Mouse (Mus musculus): Measurements from ENCODE around the gene Ipo11. TPM values are rescaled to one million over a fixed set of nuclear protein-coding genes. Genes with fewer than 3 reads are reported as not detected.
"Not testable (repeated sequence)": the region's sequence is repeated elsewhere in the genome, so short reads cannot be mapped to it uniquely, and the experiment has no call there.

Gene Ipo11
- total RNA-seq (2021) = 10 to 100 TPM; 36.4 to 41.3 TPM

- DNase-seq = peak; percentile 93
Observed at GRCm38 (mm10) chr13:106936256-106937137, at the start of gene Ipo11. Gene Ipo11, minus strand, starts transcription at chr13:106936958.

DNA sequence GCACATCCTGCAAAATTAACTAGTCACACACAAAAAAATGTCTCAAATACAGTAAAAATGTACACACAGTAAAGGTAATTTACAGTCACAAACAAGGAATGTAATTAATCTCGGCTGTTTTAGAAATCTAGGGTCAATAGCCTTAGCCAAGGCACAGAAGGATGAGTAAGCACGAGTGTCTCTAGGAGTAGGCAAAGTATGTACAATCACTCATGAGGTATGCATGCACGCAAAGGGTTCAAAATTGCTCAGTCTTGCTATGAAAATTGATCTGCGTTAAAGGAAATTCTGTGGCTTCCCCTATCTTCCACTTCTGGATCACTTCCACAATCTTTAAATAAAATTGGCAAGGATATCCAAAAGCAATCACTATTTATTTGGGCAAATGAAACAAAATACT lies 24.7 kb upstream of the Ipo11 start:
- no peak for DNase-seq

DNA sequence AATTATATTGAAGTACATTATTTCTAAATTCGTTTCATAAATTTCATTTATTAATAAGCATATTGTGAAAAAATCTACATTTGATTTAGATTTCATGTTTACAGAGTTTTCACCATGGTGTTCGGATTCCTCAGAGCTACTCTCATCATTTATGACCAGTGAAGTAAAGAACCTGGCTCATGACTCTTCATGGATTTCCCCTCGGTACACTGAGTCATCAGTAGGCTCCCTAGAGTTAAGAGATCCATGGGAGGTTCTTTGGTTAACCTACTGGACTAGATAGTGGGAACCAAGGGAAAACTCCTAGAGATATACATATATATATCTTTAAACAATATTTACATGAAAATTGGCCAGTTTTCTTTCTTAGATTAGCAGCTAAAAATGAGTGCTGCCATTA lies 23.8 kb upstream of the Ipo11 start:
- DNase-seq = no peak

DNA sequence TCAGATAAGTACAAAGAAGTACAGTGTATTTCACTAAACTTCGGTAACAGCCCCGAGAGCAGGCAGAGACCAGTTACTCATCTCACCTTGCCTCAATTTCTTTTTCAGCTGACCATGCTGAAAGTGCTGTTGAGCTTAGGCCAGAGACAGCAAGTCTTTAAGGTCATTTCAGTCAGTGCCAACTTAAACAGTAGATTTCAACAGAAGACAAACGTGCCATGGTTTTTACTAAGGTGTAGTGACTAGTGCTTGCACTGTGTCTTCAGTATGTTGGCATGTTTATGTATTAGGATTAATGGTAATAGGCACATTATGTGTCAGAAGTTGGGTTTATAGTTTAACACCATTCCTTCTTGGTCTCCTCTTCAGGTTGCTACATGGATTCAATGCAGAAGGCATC lies 21.5 kb upstream of the Ipo11 start:
- no peak for DNase-seq

DNA sequence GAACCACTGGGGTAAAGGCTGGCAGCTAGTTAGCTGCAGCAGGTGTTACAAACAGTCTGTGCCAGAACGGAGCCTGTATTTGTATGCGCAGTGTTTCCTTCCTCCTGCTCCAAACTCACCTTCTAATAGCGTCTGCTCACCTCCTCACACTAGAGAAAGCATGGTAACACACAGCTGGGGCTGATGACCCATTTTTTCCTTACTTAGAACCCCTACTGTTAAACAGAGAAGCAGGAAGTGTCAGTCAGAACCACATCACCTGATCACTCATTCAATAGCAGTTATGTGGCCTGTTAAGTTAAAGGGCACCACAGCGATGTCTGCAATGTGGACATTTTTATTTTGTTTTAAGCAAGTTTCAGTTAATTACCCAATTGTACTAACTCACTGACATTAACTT lies 20.8 kb upstream of the Ipo11 start:
- no peak for DNase-seq

GRCm38 (mm10) chr13:106954880-106955279 lies 18.1 kb upstream of the Ipo11 start:
- DNase-seq = no peak

- DNase-seq = no peak
Observed at GRCm38 (mm10) chr13:106947583-106947982, 10.8 kb upstream of the Ipo11 start.

DNA sequence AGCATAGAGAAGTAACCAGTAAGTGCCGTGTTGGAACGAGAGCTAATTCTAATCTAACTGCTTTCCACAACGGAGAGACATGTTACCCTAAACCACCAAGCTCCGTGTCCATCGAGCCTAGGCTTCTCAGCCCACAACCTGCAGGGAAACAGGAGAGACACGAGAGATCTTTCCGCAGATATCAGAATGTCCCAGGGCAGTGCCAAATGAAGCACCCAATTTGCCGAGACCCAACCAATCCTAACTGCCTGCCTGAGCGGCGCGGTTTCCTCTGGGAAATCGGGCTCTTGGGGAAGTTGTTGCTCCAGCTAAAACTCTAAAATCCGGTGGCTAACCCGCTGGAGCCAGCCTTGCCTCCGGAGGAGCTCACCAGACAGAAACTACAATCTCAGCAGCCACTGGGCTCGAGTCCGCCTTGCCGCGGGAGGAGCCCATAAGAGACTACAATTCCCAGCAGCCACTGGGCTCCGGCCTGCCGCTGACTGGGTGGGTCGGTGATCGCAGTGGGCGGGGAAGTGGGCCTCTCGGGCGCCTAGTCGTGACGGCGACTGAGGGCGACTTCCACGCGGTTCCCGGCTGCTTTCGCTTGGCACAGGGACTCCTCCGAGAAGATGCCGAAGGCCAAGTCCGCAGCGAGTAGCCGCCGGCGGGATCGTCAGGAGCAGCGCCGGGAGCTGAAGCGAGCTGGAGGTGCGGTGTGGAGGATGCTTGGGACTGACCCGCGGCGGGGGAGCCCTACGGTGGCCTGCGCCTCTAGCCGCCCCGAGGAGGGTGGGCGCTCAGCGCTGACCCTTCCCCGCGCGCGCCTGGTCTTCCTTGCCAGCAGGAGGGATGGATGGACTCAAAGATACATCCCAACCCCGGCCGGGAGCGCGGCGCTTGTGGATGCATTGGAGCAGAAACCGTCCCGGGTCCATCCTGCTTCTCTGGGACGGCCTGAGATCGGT lies 10.1 kb upstream of the Ipo11 start, which contains the start of gene Dimt1:
TSS of gene Dimt1 (plus strand) at position 534 of the 947 bp plus-strand sequence.
- DNase-seq = peak; percentile 95

- DNase-seq = no peak
Observed at GRCm38 (mm10) chr13:106945518-106945917, 8.8 kb upstream of the Ipo11 start.

DNA sequence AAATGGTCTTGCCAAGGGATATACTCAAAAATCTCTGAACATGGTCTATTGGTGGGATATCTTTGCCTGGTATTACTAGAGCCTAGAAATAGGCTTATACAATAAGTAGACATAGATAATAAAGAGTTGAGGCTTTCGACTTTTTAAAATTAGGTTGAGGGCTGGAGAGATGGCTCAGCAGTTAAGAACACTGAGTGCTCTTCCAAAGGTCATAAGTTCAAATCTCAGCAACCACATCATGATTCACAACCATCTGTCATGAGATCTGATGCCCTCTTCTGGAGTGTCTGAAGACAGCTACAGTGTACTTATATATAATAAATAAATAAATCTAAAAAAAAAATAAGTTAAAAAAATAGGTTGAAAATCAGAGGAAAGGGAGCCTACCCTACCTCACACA lies 6.0 kb upstream of the Ipo11 start:
- DNase-seq = no peak

- DNase-seq = no peak
Observed at GRCm38 (mm10) chr13:106941211-106941976, 4.6 kb upstream of the Ipo11 start.

GRCm38 (mm10) chr13:106937138-106937472 lies 347 bp upstream of the Ipo11 start:
- no peak for DNase-seq

DNA sequence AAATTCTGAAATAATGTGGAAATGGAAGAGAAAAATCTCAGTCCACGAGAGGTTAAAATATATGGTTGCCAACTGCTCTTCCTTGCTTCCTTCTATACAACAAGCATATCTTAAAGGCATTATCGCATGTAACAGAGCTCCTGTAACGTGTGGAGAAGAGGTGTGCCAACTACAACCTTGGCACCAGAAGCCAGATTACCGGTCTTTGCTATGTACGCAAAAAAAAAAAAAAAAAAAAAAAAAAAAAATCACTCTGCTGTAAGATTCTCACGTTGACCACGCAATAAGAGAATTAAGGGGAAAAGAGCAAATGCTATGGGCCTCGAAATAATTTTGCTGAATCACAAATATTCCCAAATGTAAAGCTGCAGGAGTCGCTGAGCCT lies 895 bp downstream of the Ipo11 start:
- no peak for DNase-seq

DNA sequence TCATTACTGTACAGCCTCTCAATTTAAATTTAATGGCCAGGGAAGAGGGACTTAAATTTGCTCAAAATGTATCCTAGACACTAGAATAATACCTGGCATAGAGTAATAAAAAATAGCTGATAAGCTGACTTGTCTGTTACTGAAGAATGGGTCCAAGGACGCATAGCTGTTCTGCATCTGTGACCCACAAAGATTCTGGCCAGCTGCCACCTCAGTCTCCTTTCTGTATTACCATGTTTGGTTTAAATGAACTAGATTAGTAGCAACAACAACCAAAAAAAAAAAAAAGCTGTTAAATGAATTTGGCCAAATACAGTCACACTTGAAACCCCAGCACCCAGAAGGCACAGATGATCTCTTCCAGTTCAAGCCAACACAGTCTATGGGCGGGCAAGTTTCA lies 7.6 kb downstream of the Ipo11 start:
- peak; percentile 28 for DNase-seq

- DNase-seq = no peak
Observed at GRCm38 (mm10) chr13:106928296-106928695, 8.5 kb downstream of the Ipo11 start.

DNA sequence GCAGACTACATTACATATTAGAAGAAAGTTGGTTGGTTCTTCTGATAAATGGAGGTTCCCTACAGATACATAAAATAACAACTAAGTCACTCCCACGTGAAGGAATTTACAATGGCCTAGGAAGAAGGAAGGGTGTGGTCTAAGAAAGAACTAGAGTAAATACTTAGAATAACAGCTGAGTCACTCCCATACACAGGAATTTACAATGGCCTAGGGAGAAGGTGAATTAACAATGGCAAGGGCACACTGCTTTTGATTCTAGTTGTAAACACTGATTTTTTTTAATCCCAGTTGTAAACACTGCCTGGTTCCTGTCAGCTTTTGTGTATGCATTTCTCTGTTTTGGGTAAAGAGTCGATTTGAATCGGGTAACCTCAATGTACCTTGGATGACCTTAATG lies 10.8 kb downstream of the Ipo11 start:
- not testable (repeated sequence) for DNase-seq

DNA sequence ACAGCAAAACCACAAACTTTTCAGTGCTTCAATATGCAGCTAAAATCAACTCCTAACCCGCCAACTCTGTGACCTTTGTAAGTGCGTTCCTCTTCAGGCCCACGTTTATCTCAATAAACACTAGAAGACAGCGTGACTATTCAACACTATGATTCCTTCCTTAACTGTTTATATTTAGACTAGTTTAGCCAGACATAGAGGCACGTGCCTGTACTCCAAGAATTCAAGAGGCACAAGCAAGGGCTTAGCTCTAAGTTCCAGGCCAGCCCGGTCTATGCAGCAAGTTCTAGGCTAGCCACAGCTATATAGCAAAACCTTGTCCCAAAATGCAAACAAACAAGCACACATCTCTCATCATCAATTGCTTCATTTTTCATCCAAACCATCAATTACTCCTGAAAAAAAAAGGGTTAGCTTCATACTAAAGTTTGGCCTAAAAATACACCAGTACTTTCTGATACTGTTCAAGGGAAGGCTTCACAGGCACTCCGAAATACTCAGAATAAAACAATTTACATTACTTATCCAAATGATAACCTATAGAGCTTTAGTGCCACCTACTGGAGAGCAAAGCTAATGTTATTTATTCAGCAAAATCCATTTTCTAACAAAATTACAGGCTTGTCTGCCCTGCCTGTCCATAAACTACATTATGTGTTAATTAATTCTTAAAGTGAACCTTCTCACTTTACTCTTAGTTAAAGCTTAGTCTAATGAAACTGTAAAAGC lies 18.3 kb downstream of the Ipo11 start:
- no peak for DNase-seq

GRCm38 (mm10) chr13:106913125-106913736 lies 23.5 kb downstream of the Ipo11 start:
- no peak for DNase-seq

DNA sequence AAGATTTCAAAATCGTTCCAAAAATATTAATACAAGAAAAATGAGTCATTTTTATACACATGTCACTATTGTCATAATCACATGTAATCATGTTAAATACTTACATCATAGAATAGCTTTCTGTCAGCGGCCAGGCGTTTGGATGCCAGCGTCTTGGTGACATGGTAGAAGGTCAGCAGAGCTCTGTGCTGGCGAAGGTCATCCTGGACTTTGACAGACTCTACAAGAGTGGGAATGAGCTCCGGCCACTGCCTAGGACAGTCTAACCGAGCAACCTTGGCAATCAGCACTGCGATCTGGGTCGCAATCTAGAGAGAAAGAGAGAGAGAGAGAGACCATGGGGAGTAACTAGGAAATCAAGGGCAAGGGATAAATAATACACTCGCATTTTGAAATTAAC lies 26.7 kb downstream of the Ipo11 start:
- no peak for DNase-seq

DNA sequence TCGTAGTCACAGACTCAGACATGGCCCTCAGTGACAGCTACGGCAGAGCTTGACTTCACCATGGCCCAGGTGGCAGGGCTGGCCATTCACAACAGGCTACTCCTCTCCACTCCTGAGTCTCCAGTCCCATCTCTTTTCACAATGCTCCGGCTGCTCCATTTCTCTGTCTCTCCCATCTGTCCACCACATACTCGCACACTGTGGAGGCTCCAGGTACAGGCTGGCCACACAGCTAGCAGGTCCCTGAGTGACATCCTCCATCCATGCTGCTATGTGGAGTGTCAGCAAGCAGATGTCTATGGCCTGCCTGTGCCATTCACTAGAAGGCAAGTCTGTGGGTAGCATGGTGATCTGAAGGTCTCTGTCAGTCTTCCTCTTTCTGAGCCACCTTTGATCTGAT lies 29.5 kb downstream of the Ipo11 start:
- DNase-seq = no peak

- not testable (repeated sequence) for DNase-seq
Observed at GRCm38 (mm10) chr13:106905154-106905553, 31.6 kb downstream of the Ipo11 start.
